In genomic region chr7:27227676-27228075, GRCm38 (mm10) we compare ENCODE assay signal across 8 mouse cellular contexts. TPM values are rescaled to one million over a fixed set of nuclear protein-coding genes. Genes with fewer than 3 reads are reported as not detected.
A peak's percentile ranks its signal among the peaks of the same experiment; 100 is the strongest.
DNase-seq lines count a peak whose midpoint lies in the region; ATAC-seq and TF ChIP-seq lines count a peak whose summit lies in the region.

No protein-coding gene starts in this region.

- peak; percentile 3 for ATAC-seq in Patski
- no peak for ATAC-seq in embryonic facial prominence, embryonic 15.5 days (ENCODE audit: insufficient number of reproducible peaks, low FRiP score, low TSS enrichment, low read depth)
- ATAC-seq in limb, embryonic 11.5 days (ENCODE audit: insufficient number of reproducible peaks, low FRiP score, low TSS enrichment, low read depth): no peak
- peak; percentile 0; the same call in 1 of the 2 replicates for ATAC-seq in neural tube, embryonic 12.5 days (ENCODE audit: low FRiP score, low read depth)

- H3K4me1 ChIP-seq in kidney, adult 2 months (ENCODE audit: control insufficient read depth, insufficient read depth, low read length): peaks cover 15% of the 10 kb centered on the region
- H3K4me1 ChIP-seq in embryonic facial prominence, embryonic 15.5 days: peaks cover 63% of the 10 kb centered on the region
- peaks cover 20% of the 10 kb centered on the region for H3K4me1 ChIP-seq in limb, embryonic 11.5 days (ENCODE audit: control insufficient read depth, insufficient read depth, low read length)
- H3K4me1 ChIP-seq in neural tube, embryonic 12.5 days: peaks cover 52% of the 10 kb centered on the region

- peak overlapping the region; percentile 19 for H3K27ac ChIP-seq in kidney, adult 2 months (ENCODE audit: insufficient read depth, low read depth, low read length)
- H3K27ac ChIP-seq in embryonic facial prominence, embryonic 15.5 days (replicated peaks): peak overlapping the region; percentile 95
- H3K27ac ChIP-seq in limb, embryonic 11.5 days (replicated peaks; ENCODE audit: low read depth, low read length): peak overlapping the region; percentile 48; the same call in 1 of the 2 replicates
- H3K27ac ChIP-seq in neural tube, embryonic 12.5 days: no peak overlapping the region

- in situ Hi-C loops in Patski (cut with MboI; ENCODE audit: low pct_unique_long_range_greater_than_20kb): no loop called here

- no peaks in the 10 kb centered on the region for H3K9me3 ChIP-seq in embryonic facial prominence, embryonic 15.5 days (replicated peaks)
- H3K9me3 ChIP-seq in limb, embryonic 11.5 days (ENCODE audit: control insufficient read depth, low read length): no peaks in the 10 kb centered on the region
- H3K9me3 ChIP-seq in neural tube, embryonic 12.5 days: no peaks in the 10 kb centered on the region

- H3K9ac ChIP-seq in embryonic facial prominence, embryonic 15.5 days: peak overlapping the region; percentile 73
- H3K9ac ChIP-seq in limb, embryonic 11.5 days (ENCODE audit: low read length): peak overlapping the region; percentile 78
- H3K9ac ChIP-seq in neural tube, embryonic 12.5 days: peak overlapping the region; percentile 83

- 2% methylated on average over 10 of the region's 10 CpGs for WGBS in kidney, adult 2 months
- under 1% methylated on average over 10 of the region's 10 CpGs for WGBS in embryonic facial prominence, embryonic 15.5 days
- 8% methylated on average over 10 of the region's 10 CpGs for WGBS in limb, embryonic 11.5 days
- WGBS in neural tube, embryonic 12.5 days: 6% methylated on average over 10 of the region's 10 CpGs

- no peak for DNase-seq in kidney, adult 2 months
- DNase-seq in kidney, adult 9 months: no peak
- no peak for DNase-seq in Patski (ENCODE audit: low read depth, low spot score)
- DNase-seq in limb, embryonic 11.5 days (ENCODE audit: low spot score): no peak
- DNase-seq in layer of hippocampus, postnatal 36 days: no peak
- DNase-seq in thymus, adult 18-20 months: no peak

- TF ChIP-seq POLR2A in kidney, adult 2 months (IDR thresholded peaks at IDR 0.05; ENCODE audit: low read depth, low read length): no peak

- H3K4me3 ChIP-seq in kidney, adult 2 months (ENCODE audit: insufficient read depth, low read depth, low read length): peak overlapping the region; percentile 72
- H3K4me3 ChIP-seq in embryonic facial prominence, embryonic 15.5 days (replicated peaks): peak overlapping the region; percentile 97
- H3K4me3 ChIP-seq in limb, embryonic 11.5 days (ENCODE audit: low read depth, low read length): peak overlapping the region; percentile 83
- peak overlapping the region; percentile 86 for H3K4me3 ChIP-seq in neural tube, embryonic 12.5 days

- CTCF ChIA-PET in Patski (lab: Charles Lee): interaction anchor here (0.8 kb wide), 1 partner anchor 12 kb away, joined by 3 read pairs; no protein-coding TSS in a partner anchor

- H3K36me3 ChIP-seq in kidney, adult 2 months (ENCODE audit: control insufficient read depth, insufficient read depth, low read length): no peaks in the 10 kb centered on the region
- peaks cover 3% of the 10 kb centered on the region; the same call in 1 of the 2 replicates for H3K36me3 ChIP-seq in embryonic facial prominence, embryonic 15.5 days
- no peaks in the 10 kb centered on the region for H3K36me3 ChIP-seq in limb, embryonic 11.5 days (ENCODE audit: control insufficient read depth, insufficient read depth, low read length)
- H3K36me3 ChIP-seq in neural tube, embryonic 12.5 days: no peaks in the 10 kb centered on the region

- POLR2A ChIA-PET in Patski (lab: Charles Lee): interaction anchor here (0.9 kb wide), 1 partner anchor 64 kb away, joined by 4 read pairs; no protein-coding TSS in a partner anchor

- TF ChIP-seq CTCF in kidney, adult 2 months (conservative IDR thresholded peaks at IDR 0.05; ENCODE audit: insufficient read depth, insufficient read length, low read depth, low read length): no peak
- TF ChIP-seq CTCF in Patski (IDR thresholded peaks at IDR 0.05): no peak

- H3K4me2 ChIP-seq in embryonic facial prominence, embryonic 15.5 days (replicated peaks): peak overlapping the region; percentile 80
- H3K4me2 ChIP-seq in limb, embryonic 11.5 days (ENCODE audit: low read depth, severe bottlenecking): peak overlapping the region; percentile 80
- H3K4me2 ChIP-seq in neural tube, embryonic 12.5 days (replicated peaks): peak overlapping the region; percentile 89

- no peaks in the 10 kb centered on the region for H3K27me3 ChIP-seq in kidney, adult 2 months (replicated peaks; ENCODE audit: control insufficient read depth, insufficient read depth, low read length)
- no peaks in the 10 kb centered on the region for H3K27me3 ChIP-seq in Patski
- H3K27me3 ChIP-seq in embryonic facial prominence, embryonic 15.5 days: no peaks in the 10 kb centered on the region
- H3K27me3 ChIP-seq in limb, embryonic 11.5 days (ENCODE audit: control insufficient read depth, insufficient read depth, low read length): no peaks in the 10 kb centered on the region
- H3K27me3 ChIP-seq in neural tube, embryonic 12.5 days (replicated peaks): no peaks in the 10 kb centered on the region

RNA-seq across cellular contexts. Expression of gene Itpkc, which starts 0.8 kb away (rescaled TPM):
- 6.8 and 7.0 TPM in 2 replicates for polyA plus RNA-seq in kidney, adult 2 months (2012; rRNA removed)
- 6.5 TPM for polyA plus RNA-seq in Patski (2021)
- polyA plus RNA-seq in embryonic facial prominence, embryonic 15.5 days (2015; fragmentation: Nextera tagmentation; extraction: Ambion mirVana): 11.6 and 13.5 TPM in 2 replicates
- 6.5 and 8.0 TPM in 2 replicates for polyA plus RNA-seq in limb, embryonic 11.5 days (2014; fragmentation: Nextera tagmentation; extraction: Ambion mirVana)
- 8.2 and 10.4 TPM in 2 replicates for polyA plus RNA-seq in neural tube, embryonic 12.5 days (2016; fragmentation: Nextera tagmentation; extraction: Ambion mirVana)
- total RNA-seq in layer of hippocampus, postnatal 36 days (2021): 10 to 100 TPM in 1 of 2 experiments, 1 to 10 TPM in 1; 9.3 to 10.1 TPM

RNA-seq across cellular contexts. Expression of gene Coq8b, which starts 5.1 kb away (rescaled TPM):
- 43.1 and 50.3 TPM in 2 replicates for polyA plus RNA-seq in kidney, adult 2 months (2012; rRNA removed)
- polyA plus RNA-seq in Patski (2021): 39.6 TPM
- 23.0 and 27.1 TPM in 2 replicates for polyA plus RNA-seq in embryonic facial prominence, embryonic 15.5 days (2015; fragmentation: Nextera tagmentation; extraction: Ambion mirVana)
- 14.5 and 15.5 TPM in 2 replicates for polyA plus RNA-seq in limb, embryonic 11.5 days (2014; fragmentation: Nextera tagmentation; extraction: Ambion mirVana)
- polyA plus RNA-seq in neural tube, embryonic 12.5 days (2016; fragmentation: Nextera tagmentation; extraction: Ambion mirVana): 19.5 and 20.5 TPM in 2 replicates
- total RNA-seq in layer of hippocampus, postnatal 36 days (2021): 10 to 100 TPM; 33.9 to 36.2 TPM

RNA-seq across cellular contexts. Expression of gene Numbl, which starts 30.6 kb away (rescaled TPM):
- polyA plus RNA-seq in kidney, adult 2 months (2012; rRNA removed): 6.0 and 7.9 TPM in 2 replicates
- 9.6 TPM for polyA plus RNA-seq in Patski (2021)
- 48.7 and 49.3 TPM in 2 replicates for polyA plus RNA-seq in embryonic facial prominence, embryonic 15.5 days (2015; fragmentation: Nextera tagmentation; extraction: Ambion mirVana)
- 7.3 and 9.0 TPM in 2 replicates for polyA plus RNA-seq in limb, embryonic 11.5 days (2014; fragmentation: Nextera tagmentation; extraction: Ambion mirVana)
- 62.3 and 67.8 TPM in 2 replicates for polyA plus RNA-seq in neural tube, embryonic 12.5 days (2016; fragmentation: Nextera tagmentation; extraction: Ambion mirVana)
- total RNA-seq in layer of hippocampus, postnatal 36 days (2021): 100 to 1,000 TPM; 137 to 144 TPM

RNA-seq across cellular contexts. Expression of gene Snrpa, which starts 31.6 kb away (rescaled TPM):
- polyA plus RNA-seq in kidney, adult 2 months (2012; rRNA removed): 127 and 131 TPM in 2 replicates
- polyA plus RNA-seq in Patski (2021): 89.3 TPM
- 238 and 242 TPM in 2 replicates for polyA plus RNA-seq in embryonic facial prominence, embryonic 15.5 days (2015; fragmentation: Nextera tagmentation; extraction: Ambion mirVana)
- polyA plus RNA-seq in limb, embryonic 11.5 days (2014; fragmentation: Nextera tagmentation; extraction: Ambion mirVana): 394 and 396 TPM in 2 replicates
- polyA plus RNA-seq in neural tube, embryonic 12.5 days (2016; fragmentation: Nextera tagmentation; extraction: Ambion mirVana): 259 and 260 TPM in 2 replicates
- total RNA-seq in layer of hippocampus, postnatal 36 days (2021): 10 to 100 TPM; 84.2 to 96.0 TPM

RNA-seq across cellular contexts. Expression of gene BC024978, which starts 32.1 kb away (rescaled TPM):
- 8.2 and 9.6 TPM in 2 replicates for polyA plus RNA-seq in kidney, adult 2 months (2012; rRNA removed)
- polyA plus RNA-seq in Patski (2021): 13.2 TPM
- 3.9 and 4.3 TPM in 2 replicates for polyA plus RNA-seq in embryonic facial prominence, embryonic 15.5 days (2015; fragmentation: Nextera tagmentation; extraction: Ambion mirVana)
- 3.9 and 4.8 TPM in 2 replicates for polyA plus RNA-seq in limb, embryonic 11.5 days (2014; fragmentation: Nextera tagmentation; extraction: Ambion mirVana)
- polyA plus RNA-seq in neural tube, embryonic 12.5 days (2016; fragmentation: Nextera tagmentation; extraction: Ambion mirVana): 3.7 TPM in 2 replicates
- 10 to 100 TPM; 20.4 to 25.4 TPM for total RNA-seq in layer of hippocampus, postnatal 36 days (2021)

Comparison
In these comparisons a context has a peak if more than half of its experiments do, and no peak if none do; other contexts are left out.
1. ATAC-seq: peak in Patski (single experiment) and neural tube, embryonic 12.5 days (single experiment); none in embryonic facial prominence, embryonic 15.5 days (single experiment) and limb, embryonic 11.5 days (single experiment).
2. Peak in every context shown above with its lines, with median percentiles within 50 percentile points of each other: H3K4me3 ChIP-seq, H3K4me2 ChIP-seq and H3K9ac ChIP-seq.